Mouse (Mus musculus): ENCODE results near the gene Dnmt1. TPM values are rescaled to one million over a fixed set of nuclear protein-coding genes. Genes with fewer than 3 reads are reported as not detected.
A peak's percentile ranks its signal among the peaks of the same experiment; 100 is the strongest.

Dnmt1 gene
- total and polyA plus RNA-seq, 3 experiments, result 148 to 209 (median 197) TPM

DNA sequence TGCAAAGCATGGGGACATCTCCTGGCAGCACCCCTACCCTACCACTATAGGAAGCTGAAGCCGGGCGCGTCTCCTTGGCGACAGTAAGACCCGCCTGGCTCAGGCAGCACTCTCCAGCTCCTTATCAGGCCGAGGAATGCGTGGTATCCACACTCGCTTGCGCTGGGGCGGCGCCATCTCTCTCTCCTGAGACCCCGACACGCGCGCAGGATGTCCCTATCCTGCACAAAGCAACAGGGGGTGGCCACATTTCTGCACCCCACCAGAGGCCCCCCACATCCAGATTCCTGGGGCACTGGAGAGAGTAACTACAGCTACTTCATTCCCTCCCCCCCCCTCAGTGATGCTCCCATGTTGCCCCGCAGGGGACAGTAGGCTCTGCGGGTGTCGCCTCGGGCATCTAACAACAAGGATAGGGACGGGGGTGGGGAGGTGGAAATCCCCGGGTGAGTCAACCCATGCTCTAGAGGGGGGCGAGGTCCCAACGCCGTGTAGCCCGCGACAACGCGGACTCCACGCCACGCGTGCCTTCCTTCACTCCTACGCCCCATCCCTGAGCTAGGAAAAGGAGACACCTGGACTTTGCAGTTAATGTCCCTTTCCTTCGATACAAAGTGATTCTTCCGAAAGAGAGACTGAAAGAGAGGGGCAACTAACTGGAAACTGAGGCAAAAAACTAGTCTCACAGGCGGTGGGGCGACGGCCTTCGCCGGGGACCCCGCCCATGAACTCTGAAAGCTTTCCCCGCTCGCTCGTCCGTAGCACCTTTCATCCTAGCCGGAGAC, 15.9 kb upstream of the Dnmt1 start:
- H3K4me3 ChIP-seq (ENCODE audit: low read depth, low read length), result peak overlapping the region; percentile 81
- H3K27me3 ChIP-seq (ENCODE audit: insufficient read depth, low read length), result peaks cover 4% of the 10 kb centered on the region; the same call in 1 of the 2 replicates
- peaks cover 69% of the 10 kb centered on the region for H3K4me1 ChIP-seq (ENCODE audit: insufficient read depth, low read depth, low read length)
- DNase-seq (ENCODE audit: low spot score), result peak; percentile 69
- no peak; the same call in 1 of the 2 replicates for ATAC-seq (ENCODE audit: extremely low read depth, insufficient number of reproducible peaks, low FRiP score, poor library complexity, severe bottlenecking)
- no peak for TF ChIP-seq TAL1 (conservative IDR thresholded peaks at IDR 0.05; ENCODE audit: low read depth, low read length)
- no peaks in the 10 kb centered on the region for H3K9me3 ChIP-seq (replicated peaks)
- H3K36me3 ChIP-seq (replicated peaks), result peaks cover 10% of the 10 kb centered on the region

DNA sequence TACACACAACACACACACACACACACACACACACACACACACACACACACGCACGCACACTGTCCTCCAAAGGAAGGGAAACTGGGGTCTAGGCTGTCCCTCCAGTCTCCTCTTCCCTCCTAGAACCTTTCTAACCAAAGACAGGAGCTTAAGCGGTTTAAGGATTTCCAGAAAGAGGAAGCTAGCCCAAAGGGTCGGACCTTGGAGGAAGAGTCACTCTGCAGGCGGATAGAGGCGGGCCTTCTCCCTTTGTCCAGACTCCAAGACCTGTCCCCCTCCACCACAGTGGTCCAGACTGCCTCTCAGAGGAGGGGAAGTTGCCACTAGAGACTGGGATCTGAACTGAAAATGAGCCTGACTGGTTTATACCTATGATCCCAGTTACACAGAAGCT, 14.0 kb upstream of the Dnmt1 start:
- Histone ChIP-seq H3K4me3 (ENCODE audit: low read depth, low read length) (no peak overlapping the region), H3K4me1 (ENCODE audit: insufficient read depth, low read depth, low read length) (peaks cover 62% of the 10 kb centered on the region), H3K36me3 (replicated peaks) (peaks cover 14% of the 10 kb centered on the region), H3K27me3 (ENCODE audit: insufficient read depth, low read length) (peaks cover 4% of the 10 kb centered on the region; the same call in 1 of the 2 replicates), H3K9me3 (replicated peaks) (no peaks in the 10 kb centered on the region)
- TF ChIP-seq TAL1 (conservative IDR thresholded peaks at IDR 0.05; ENCODE audit: low read depth, low read length) (no peak), CTCF (IDR thresholded peaks at IDR 0.05; ENCODE audit: low read depth, low read length) (no peak), GATA2 (IDR thresholded peaks at IDR 0.05; ENCODE audit: borderline replicate concordance, low read depth, low read length) (no peak), POLR2AphosphoS5 (IDR thresholded peaks at IDR 0.05; ENCODE audit: insufficient replicate concordance, low read depth, low read length) (no peak), GATA1 (IDR thresholded peaks at IDR 0.05; ENCODE audit: borderline replicate concordance, low read length) (no peak)
- ATAC-seq (ENCODE audit: extremely low read depth, insufficient number of reproducible peaks, low FRiP score, poor library complexity, severe bottlenecking) (no peak), DNase-seq (ENCODE audit: low spot score) (peak; percentile 45)

DNA sequence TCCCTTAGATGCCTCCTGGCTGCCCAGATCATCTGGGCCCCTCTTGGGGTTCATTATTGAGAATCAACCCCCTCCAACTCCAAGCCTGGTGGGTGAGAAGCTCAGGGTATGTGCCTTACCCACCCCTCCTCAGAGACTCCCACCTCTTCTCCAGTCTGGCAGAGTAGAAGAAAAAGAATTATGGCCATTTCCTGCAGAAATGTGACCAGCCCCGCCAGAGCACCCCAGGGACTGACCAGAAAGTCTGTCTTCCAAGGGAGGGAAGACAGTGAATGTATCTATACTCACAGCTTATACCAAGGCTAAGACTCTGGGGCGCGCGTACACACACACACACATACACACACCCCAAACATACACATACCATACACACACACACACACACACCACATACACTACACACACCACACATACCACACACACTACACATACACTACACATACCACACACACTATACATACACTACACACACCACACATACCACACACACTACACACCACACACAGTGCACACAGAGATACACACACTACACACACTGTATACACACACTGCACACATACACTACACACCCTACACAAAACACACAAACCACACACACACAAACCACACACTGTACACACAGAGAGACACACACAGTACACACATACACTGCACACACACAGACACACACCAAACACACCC, 13.5 kb upstream of the Dnmt1 start:
- DNase-seq (ENCODE audit: low spot score) (no peak), ATAC-seq (ENCODE audit: extremely low read depth, insufficient number of reproducible peaks, low FRiP score, poor library complexity, severe bottlenecking) (no peak)
- Histone ChIP-seq H3K4me1 (ENCODE audit: insufficient read depth, low read depth, low read length) (peaks cover 57% of the 10 kb centered on the region), H3K36me3 (replicated peaks) (peaks cover 19% of the 10 kb centered on the region), H3K27me3 (ENCODE audit: insufficient read depth, low read length) (peaks cover 4% of the 10 kb centered on the region; the same call in 1 of the 2 replicates), H3K4me3 (ENCODE audit: low read depth, low read length) (no peak overlapping the region), H3K9me3 (replicated peaks) (no peaks in the 10 kb centered on the region)
- TF ChIP-seq TAL1 (conservative IDR thresholded peaks at IDR 0.05; ENCODE audit: low read depth, low read length) (no peak), POLR2AphosphoS5 (IDR thresholded peaks at IDR 0.05; ENCODE audit: insufficient replicate concordance, low read depth, low read length) (no peak), GATA2 (IDR thresholded peaks at IDR 0.05; ENCODE audit: borderline replicate concordance, low read depth, low read length) (no peak), GATA1 (IDR thresholded peaks at IDR 0.05; ENCODE audit: borderline replicate concordance, low read length) (no peak), CTCF (IDR thresholded peaks at IDR 0.05; ENCODE audit: low read depth, low read length) (no peak)

DNA sequence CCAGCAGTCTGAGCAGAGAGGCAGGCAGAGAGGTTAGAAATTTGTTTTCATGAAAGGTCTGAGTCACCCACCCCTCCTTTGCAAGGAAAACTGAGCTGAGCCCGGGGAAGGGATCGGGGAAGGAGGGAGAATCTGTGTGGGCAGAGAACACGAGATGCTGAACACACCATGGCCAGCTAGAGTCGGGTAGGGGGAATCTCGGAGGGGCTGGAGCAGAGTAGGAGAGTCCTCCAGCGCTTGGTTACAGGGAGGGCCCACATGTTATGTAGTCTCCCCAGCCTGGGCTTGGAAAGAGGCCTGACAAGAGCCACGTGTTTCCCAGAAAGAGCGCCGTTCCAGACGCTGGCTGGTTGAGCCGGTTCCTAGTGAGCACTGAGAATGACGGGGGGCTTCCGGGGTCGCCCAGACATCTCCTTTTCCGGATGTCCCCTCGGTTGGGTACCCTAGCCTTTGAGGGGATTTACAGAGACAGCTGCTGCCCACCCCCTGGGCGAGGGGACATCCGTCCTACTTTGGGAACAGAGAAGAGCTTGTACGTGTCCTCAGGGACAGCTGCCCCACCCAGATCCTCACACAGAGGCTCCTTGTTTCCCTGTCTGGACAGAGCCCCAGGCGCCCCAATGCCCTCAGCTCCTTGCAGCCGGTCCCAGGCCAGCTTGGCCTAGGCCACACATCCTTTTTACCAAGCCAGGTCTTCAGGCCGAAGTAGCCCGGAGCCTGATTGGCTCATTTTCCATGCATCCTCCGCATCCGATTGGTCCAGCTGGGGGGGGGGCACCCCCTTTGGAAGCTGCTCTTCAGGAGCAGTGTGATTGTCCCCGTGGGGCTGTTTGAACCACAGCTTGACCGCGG, 12.7 kb upstream of the Dnmt1 start:
- H3K36me3 ChIP-seq (replicated peaks), result peaks cover 27% of the 10 kb centered on the region
- no peak for TF ChIP-seq GATA2 (IDR thresholded peaks at IDR 0.05; ENCODE audit: borderline replicate concordance, low read depth, low read length)
- no peak for TF ChIP-seq CTCF (IDR thresholded peaks at IDR 0.05; ENCODE audit: low read depth, low read length)
- TF ChIP-seq TAL1 (conservative IDR thresholded peaks at IDR 0.05; ENCODE audit: low read depth, low read length), result no peak
- TF ChIP-seq POLR2AphosphoS5 (IDR thresholded peaks at IDR 0.05; ENCODE audit: insufficient replicate concordance, low read depth, low read length), result no peak
- no peak for TF ChIP-seq GATA1 (IDR thresholded peaks at IDR 0.05; ENCODE audit: borderline replicate concordance, low read length)
- H3K4me1 ChIP-seq (ENCODE audit: insufficient read depth, low read depth, low read length), result peaks cover 52% of the 10 kb centered on the region

DNA sequence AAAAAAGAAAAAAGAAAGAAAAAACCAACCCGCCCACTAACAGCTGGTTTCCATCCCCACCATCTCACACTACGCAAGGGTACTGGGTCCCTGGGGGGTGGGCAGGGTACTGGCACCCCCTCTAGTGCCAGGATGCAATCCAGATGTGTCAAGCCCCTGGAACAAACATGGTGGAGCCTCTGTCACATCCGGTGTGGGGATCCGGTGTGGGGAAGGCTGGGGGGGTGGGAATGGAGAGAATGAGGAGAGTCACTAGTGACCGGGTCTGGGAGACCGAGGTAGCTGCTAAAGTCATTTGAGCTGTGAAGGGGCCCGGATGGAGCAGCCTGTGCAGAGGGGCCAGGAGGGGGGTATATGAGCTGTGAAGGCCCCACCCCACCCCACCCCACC, 12.1 kb upstream of the Dnmt1 start:
- Histone ChIP-seq H3K4me1 (ENCODE audit: insufficient read depth, low read depth, low read length) (peaks cover 51% of the 10 kb centered on the region), H3K9me3 (replicated peaks) (no peaks in the 10 kb centered on the region), H3K27me3 (ENCODE audit: insufficient read depth, low read length) (peaks cover 4% of the 10 kb centered on the region; the same call in 1 of the 2 replicates), H3K36me3 (replicated peaks) (peaks cover 33% of the 10 kb centered on the region), H3K4me3 (ENCODE audit: low read depth, low read length) (no peak overlapping the region)
- ATAC-seq (ENCODE audit: extremely low read depth, insufficient number of reproducible peaks, low FRiP score, poor library complexity, severe bottlenecking) (no peak), DNase-seq (ENCODE audit: low spot score) (no peak)
- TF ChIP-seq CTCF (IDR thresholded peaks at IDR 0.05; ENCODE audit: low read depth, low read length), result no peak

More for the DNA sequence above, 12.7 kb upstream of the Dnmt1 start:
- no peaks in the 10 kb centered on the region for H3K9me3 ChIP-seq (replicated peaks)
- DNase-seq (ENCODE audit: low spot score), result no peak
- no peak overlapping the region for H3K4me3 ChIP-seq (ENCODE audit: low read depth, low read length)
- no peak for ATAC-seq (ENCODE audit: extremely low read depth, insufficient number of reproducible peaks, low FRiP score, poor library complexity, severe bottlenecking)
- peaks cover 4% of the 10 kb centered on the region; the same call in 1 of the 2 replicates for H3K27me3 ChIP-seq (ENCODE audit: insufficient read depth, low read length)

DNA sequence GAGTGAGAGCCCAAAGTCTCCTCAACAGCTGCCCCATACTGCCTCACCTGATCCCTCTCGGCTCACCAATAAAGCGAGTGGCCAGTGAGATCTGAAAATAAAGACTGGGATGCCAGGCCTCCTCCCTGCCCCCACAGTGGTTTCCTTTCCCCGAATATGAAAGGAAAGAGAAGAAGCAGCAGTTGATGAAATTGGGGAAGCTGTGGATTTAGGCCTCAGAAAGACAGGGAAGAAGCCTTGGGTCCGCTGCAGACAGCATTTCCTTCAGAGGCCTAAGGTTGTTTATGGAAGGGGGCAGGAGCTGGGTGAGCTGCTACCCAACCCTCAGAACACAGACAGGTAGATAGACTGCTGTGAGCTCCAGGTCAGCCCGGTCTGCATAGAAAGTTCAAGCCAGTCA, 7.1 kb upstream of the Dnmt1 start:
- TF ChIP-seq GATA1 (IDR thresholded peaks at IDR 0.05; ENCODE audit: borderline replicate concordance, low read length), result no peak
- TF ChIP-seq GATA2 (IDR thresholded peaks at IDR 0.05; ENCODE audit: borderline replicate concordance, low read depth, low read length), result no peak
- TF ChIP-seq TAL1 (conservative IDR thresholded peaks at IDR 0.05; ENCODE audit: low read depth, low read length), result no peak
- no peak for TF ChIP-seq CTCF (IDR thresholded peaks at IDR 0.05; ENCODE audit: low read depth, low read length)
- no peak for TF ChIP-seq POLR2AphosphoS5 (IDR thresholded peaks at IDR 0.05; ENCODE audit: insufficient replicate concordance, low read depth, low read length)
- Histone ChIP-seq H3K9me3 (replicated peaks) (no peaks in the 10 kb centered on the region), H3K27me3 (ENCODE audit: insufficient read depth, low read length) (no peaks in the 10 kb centered on the region; the same call in 1 of the 2 replicates), H3K4me1 (ENCODE audit: insufficient read depth, low read depth, low read length) (peaks cover 24% of the 10 kb centered on the region), H3K4me3 (ENCODE audit: low read depth, low read length) (no peak overlapping the region), H3K36me3 (replicated peaks) (peaks cover 39% of the 10 kb centered on the region)
- DNase-seq (ENCODE audit: low spot score) (no peak), ATAC-seq (ENCODE audit: extremely low read depth, insufficient number of reproducible peaks, low FRiP score, poor library complexity, severe bottlenecking) (no peak)

Measured in G1E (cell line).